Mouse (Mus musculus) brain, embryonic 14.5 days (tissue): Measurements from ENCODE around the gene Zbtb49. TPM values are rescaled to one million over a fixed set of nuclear protein-coding genes. Genes with fewer than 3 reads are reported as not detected.

ENCODE experiments used
- DNase-seq: peaks from one replicate; pipeline ENCODE4 v3.0.0-alpha.2; 2011; ENCODE audit warnings: low read depth
- CTCF ChIP-seq: fragments of 200-500 bp; IDR thresholded peaks from 2 replicates; pipeline ENCODE4 v1.5.1; 2012; ENCODE audit warnings: inconsistent platforms, mild to moderate bottlenecking, moderate library complexity, borderline replicate concordance; ENCODE audit not compliant: insufficient read depth, insufficient read length; ENCODE audit errors: extremely low read depth
- POLR2A ChIP-seq: fragments of 200-500 bp; IDR thresholded peaks from 2 replicates; pipeline ENCODE4 v1.6.1; 2012; ENCODE audit warnings: mild to moderate bottlenecking, inconsistent platforms, borderline replicate concordance; ENCODE audit not compliant: poor library complexity, insufficient read depth, insufficient read length, severe bottlenecking; ENCODE audit errors: extremely low read depth
- polyA plus RNA-seq: library from polyadenylated mRNA; depleted of rRNA; stranded (reverse); fragments of >200 nt; gene quantifications from 2 replicates; pipeline ENCODE4 v1.2.3, GENCODE M21; 2012; rRNA removed

Zbtb49 gene
- polyA plus RNA-seq = 35.0 and 36.7 TPM in 2 replicates

- peak; percentile 96 for DNase-seq
- TF ChIP-seq CTCF (no peak), POLR2A (peak; percentile 92)
Measured at GRCm38 (mm10) chr5:38220328-38220912, at the start of gene Zbtb49, which contains the start of gene Lyar. Gene Zbtb49 (minus strand): TSS chr5:38220457. Gene Lyar (plus strand): TSS chr5:38220470.

GRCm38 (mm10) chr5:38260107-38260682 is 39.9 kb upstream of the Zbtb49 start, which contains the start of gene Tmem128:
Gene Tmem128 (plus strand): TSS chr5:38260185.
- peak; percentile 86 for DNase-seq
- TF ChIP-seq POLR2A = peak; percentile 76; the same call in 1 of the 2 replicates
- no peak for TF ChIP-seq CTCF

DNA sequence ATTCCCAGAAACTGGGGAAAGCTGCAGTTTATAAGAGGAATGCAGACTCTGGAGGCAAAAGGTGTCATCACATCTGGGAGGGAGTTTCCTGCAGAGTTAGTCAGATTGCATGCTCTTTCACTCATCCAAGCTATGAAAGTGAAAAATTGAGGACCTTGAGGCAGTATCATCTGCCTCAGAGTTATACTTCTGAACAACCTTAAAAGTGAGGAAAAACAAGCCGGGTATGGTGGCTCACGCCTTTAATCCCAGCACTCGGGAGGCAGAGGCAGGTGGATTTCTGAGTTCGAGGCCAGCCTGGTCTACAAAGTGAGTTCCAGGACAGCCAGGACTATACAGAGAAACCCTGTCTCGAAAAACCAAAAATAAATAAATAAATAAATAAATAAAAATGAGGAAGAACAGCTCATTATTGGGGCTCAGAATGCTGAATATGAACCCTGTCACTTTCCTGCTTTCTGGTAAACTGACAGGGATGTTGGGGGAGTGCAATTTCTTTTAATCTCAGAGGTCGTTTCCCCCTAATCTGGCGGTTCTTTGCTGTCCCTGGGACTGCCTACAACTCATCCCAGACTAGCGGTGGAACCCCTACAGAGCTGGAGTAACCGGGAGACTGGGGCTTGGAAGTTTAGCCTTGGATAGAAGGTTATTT is 39.3 kb upstream of the Zbtb49 start:
- TF ChIP-seq POLR2A (no peak), CTCF (no peak)

GRCm38 (mm10) chr5:38258773-38259146 is 38.5 kb upstream of the Zbtb49 start:
- TF ChIP-seq POLR2A (no peak), CTCF (no peak)
- DNase-seq = no peak

More for the DNA sequence above, 39.3 kb upstream of the Zbtb49 start:
- DNase-seq = no peak

- TF ChIP-seq POLR2A (no peak), CTCF (no peak)
- no peak for DNase-seq
Measured at GRCm38 (mm10) chr5:38258034-38258772, 37.9 kb upstream of the Zbtb49 start.

GRCm38 (mm10) chr5:38256551-38256950 is 36.3 kb upstream of the Zbtb49 start:
- no peak for TF ChIP-seq POLR2A
- TF ChIP-seq CTCF = no peak
- DNase-seq = no peak

- TF ChIP-seq CTCF = no peak
- TF ChIP-seq POLR2A = no peak
- DNase-seq = no peak
Measured at GRCm38 (mm10) chr5:38255644-38256043, 35.4 kb upstream of the Zbtb49 start.

- TF ChIP-seq CTCF = peak; percentile 26; the same call in 1 of the 2 replicates
- no peak for TF ChIP-seq POLR2A
- DNase-seq = no peak
Measured at GRCm38 (mm10) chr5:38255195-38255594, 34.9 kb upstream of the Zbtb49 start.

GRCm38 (mm10) chr5:38241966-38242365 is 21.7 kb upstream of the Zbtb49 start:
- no peak for TF ChIP-seq POLR2A
- no peak for TF ChIP-seq CTCF
- DNase-seq = no peak

DNA sequence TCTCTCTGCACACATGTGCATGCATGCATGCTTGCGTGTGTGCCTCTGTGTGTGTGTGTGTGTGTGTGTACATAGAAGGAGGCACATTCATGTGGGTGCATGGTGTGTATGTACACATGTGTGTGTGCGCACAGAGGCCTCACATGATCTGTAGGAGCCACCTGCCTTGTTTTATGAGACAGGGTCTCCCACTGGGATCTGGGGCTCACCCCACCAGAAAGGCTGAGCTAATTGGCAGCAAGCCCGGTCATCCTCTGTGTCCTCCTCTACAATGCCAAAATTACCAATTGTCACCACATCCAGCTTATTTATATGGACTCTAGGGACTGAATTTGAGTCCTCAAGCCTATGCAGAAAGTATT is 21.2 kb upstream of the Zbtb49 start:
- TF ChIP-seq POLR2A = no peak
- TF ChIP-seq CTCF = no peak
- DNase-seq = peak; percentile 52
